Mouse (Mus musculus) C2C12 (cell line): ENCODE data around the gene Itch. TPM values are rescaled to one million over a fixed set of nuclear protein-coding genes. Genes with fewer than 3 reads are reported as not detected.

Experiments
- H3K27me3 ChIP-seq: one replicate; pipeline ENCODE4 v1.6.1; 2011; ENCODE audit not compliant: control insufficient read depth, insufficient read depth, insufficient read length
- H3K36me3 ChIP-seq: one replicate; pipeline ENCODE4 v1.6.1; 2011; ENCODE audit not compliant: control insufficient read depth, insufficient read depth
- H3K4me3 ChIP-seq: one replicate; pipeline ENCODE4 v1.5.1; 2011; ENCODE audit warnings: mild to moderate bottlenecking, control low read depth; ENCODE audit not compliant: poor library complexity, insufficient read depth, severe bottlenecking
- H3K79me2 ChIP-seq: one replicate; pipeline ENCODE4 v1.6.1; 2011; ENCODE audit not compliant: control insufficient read depth, insufficient read depth
- H3K79me3 ChIP-seq: one replicate; pipeline ENCODE4 v1.6.1; 2011; ENCODE audit warnings: low read depth, control low read depth
- H3ac ChIP-seq: one replicate; pipeline ENCODE3; 2011; ENCODE audit warnings: low read depth; ENCODE audit not compliant: control insufficient read depth, insufficient read length
- CEBPB ChIP-seq: IDR thresholded peaks from one replicate; pipeline ENCODE4 v1.6.1; 2011; ENCODE audit warnings: low read depth, mild to moderate bottlenecking, control low read depth, moderate library complexity
- CTCF ChIP-seq: IDR thresholded peaks from one replicate; pipeline ENCODE4 v1.5.1; 2011; ENCODE audit not compliant: control insufficient read depth, insufficient read depth, insufficient read length
- FOSL1 ChIP-seq: IDR thresholded peaks from one replicate; pipeline ENCODE4 v1.8.0; 2011; ENCODE audit warnings: mild to moderate bottlenecking, low read length; ENCODE audit not compliant: poor library complexity, insufficient read depth, severe bottlenecking
- MAX ChIP-seq: IDR thresholded peaks from one replicate; pipeline ENCODE4 v1.6.1; 2011; ENCODE audit warnings: mild to moderate bottlenecking, control low read depth
- MYOD1 ChIP-seq: IDR thresholded peaks from one replicate; pipeline ENCODE4 v1.6.1; 2011; ENCODE audit warnings: low read depth; ENCODE audit not compliant: control insufficient read depth, insufficient read length
- MYOG ChIP-seq: IDR thresholded peaks from one replicate; pipeline ENCODE4 v1.6.1; 2011; ENCODE audit not compliant: control insufficient read depth, insufficient read length; ENCODE audit errors: extremely low read depth
- USF1 ChIP-seq: IDR thresholded peaks from one replicate; pipeline ENCODE4 v1.6.1; 2011; ENCODE audit warnings: low read depth, mild to moderate bottlenecking, control low read depth, moderate library complexity
- polyA plus RNA-seq: library from polyadenylated mRNA; unstranded; fragments of >200 nt; fragmentation: generic; extraction: Trizol; gene quantifications from one replicate; pipeline ENCODE4 v1.2.1, GENCODE M21; 2012; ENCODE audit warnings: missing spikeins

The Itch gene
- polyA plus RNA-seq, 1 experiment, result 7.9 TPM

DNA sequence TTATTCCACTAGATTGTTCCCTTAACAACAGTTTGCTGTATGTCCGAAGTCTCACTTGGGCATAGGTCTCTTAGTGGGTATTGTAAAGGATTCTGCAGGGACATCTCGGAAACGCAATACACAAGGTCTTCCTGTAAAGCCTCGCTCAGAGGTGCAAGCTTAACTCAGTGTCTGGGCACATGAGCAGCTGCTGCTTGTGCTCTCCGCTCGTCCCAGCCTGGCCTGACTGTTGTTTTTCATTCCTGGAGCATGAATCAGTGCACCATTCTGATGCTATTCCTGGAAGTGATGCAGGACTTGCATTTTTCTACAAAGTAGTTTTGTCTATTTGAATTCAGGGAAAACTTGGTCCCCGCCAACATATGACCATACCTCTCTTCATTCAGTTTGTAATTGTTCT lies 91.4 kb downstream of the Itch start:
- no peaks in the 10 kb centered on the region for H3K79me3 ChIP-seq
- no peak overlapping the region for H3K4me3 ChIP-seq
- H3K36me3 ChIP-seq, result peaks cover 44% of the 10 kb centered on the region
- TF ChIP-seq MYOD1 (peak; percentile 33), MYOG (no peak)
- H3K79me2 ChIP-seq, result no peaks in the 10 kb centered on the region
- no peaks in the 10 kb centered on the region for H3K27me3 ChIP-seq
- H3ac ChIP-seq, result no peak overlapping the region

DNA sequence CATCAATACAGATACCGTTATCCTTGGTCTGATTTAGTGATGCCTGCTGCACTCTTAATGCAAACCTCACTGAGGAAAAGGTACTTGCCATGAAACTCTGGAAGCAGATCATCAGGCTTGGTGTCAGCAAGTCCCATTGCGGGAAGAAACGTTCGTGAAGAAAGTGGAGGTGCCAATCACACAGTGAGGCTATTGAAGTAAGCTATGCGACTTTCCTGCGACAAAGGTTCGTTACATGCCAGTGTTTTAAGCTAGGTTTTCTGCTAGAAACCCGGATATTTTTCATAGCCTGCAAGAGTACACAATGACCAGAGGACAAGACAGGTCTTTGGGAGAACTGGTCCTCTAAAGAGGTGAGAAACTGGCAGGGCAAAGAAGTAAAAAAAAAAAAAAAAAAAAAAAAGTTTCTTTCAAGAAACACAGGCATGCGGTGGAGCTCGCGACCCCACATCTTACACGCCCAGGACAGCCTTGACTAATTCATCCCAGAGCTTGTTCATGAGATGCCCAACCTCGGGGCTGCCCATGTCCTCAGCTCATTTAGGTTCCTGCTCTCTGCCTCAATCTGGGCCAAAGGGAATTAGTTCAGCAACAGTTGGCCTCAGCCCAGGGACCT lies 102.5 kb downstream of the Itch start:
- TF ChIP-seq USF1, result no peak
- no peak for TF ChIP-seq FOSL1
- no peak for TF ChIP-seq CEBPB
- TF ChIP-seq MYOD1, result no peak
- TF ChIP-seq MYOG, result no peak
- TF ChIP-seq CTCF, result no peak
- TF ChIP-seq MAX, result no peak
- Histone ChIP-seq H3K4me3 (peak overlapping the region; percentile 71), H3K27me3 (no peaks in the 10 kb centered on the region), H3K79me3 (peaks cover 38% of the 10 kb centered on the region), H3ac (peak overlapping the region; percentile 87), H3K36me3 (no peaks in the 10 kb centered on the region), H3K79me2 (peaks cover 44% of the 10 kb centered on the region)

DNA sequence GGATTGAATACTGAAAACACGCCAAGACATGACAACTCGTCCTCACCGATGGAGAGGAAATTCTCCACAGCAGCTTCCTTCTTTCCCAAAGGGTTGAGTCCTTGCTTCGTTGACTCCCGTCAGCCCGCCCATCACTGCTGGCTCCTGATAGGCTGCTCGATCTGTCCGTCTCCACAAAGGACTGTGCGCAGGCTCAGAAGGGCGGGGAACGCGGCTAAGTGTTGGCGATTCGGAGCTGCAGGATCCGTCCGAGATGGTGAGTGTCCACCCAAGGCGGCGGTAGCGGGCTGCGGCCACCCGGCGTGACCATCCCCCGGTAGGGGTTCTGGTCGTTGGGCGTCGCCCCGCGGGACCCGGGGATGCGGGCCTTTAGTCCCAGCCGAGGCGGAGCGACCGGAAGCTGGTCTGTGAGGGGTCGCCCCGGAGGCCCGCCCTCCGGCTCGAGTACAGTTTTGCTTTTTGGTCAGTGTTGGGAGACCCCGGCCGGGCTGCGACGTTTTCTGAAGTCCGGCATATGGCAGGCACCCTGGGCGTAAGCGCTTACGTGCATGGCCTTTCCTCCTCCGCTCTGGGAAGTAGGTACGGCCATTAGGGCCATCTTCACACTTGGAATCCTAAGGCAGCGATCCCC lies 103.2 kb downstream of the Itch start, which contains the start of gene Dynlrb1:
TSS of gene Dynlrb1 (plus strand) at position 172 of the 631 bp plus-strand sequence.
- Histone ChIP-seq H3K79me3 (peaks cover 44% of the 10 kb centered on the region), H3K79me2 (peaks cover 50% of the 10 kb centered on the region), H3K36me3 (no peaks in the 10 kb centered on the region), H3ac (peak within 1 kb of the TSS; percentile 100), H3K27me3 (no peaks in the 10 kb centered on the region), H3K4me3 (peak within 1 kb of the TSS; percentile 71)
- TF ChIP-seq CEBPB (no peak), MYOD1 (no peak), MAX (no peak), CTCF (no peak), FOSL1 (no peak), MYOG (no peak), USF1 (no peak)

DNA sequence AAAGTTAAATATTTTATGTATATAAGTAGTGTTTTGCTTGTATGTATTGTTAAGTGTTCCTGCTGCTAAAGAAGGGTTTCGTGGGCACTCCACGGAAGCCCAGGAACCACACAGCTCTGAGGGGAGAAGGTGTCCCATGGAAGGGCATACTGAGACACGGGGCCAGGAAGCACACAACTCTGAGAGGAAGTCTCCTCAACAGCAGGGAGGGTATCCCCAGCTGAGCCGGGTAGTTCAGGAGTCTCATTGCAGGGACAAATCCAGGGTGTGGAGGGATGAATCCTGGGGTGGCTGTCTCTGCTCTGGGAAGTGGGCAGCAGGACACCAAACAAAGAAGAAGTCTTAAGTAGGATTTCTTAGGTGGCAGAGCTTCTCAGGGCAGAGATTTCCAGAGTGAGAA lies 104.0 kb downstream of the Itch start:
- Histone ChIP-seq H3K27me3 (no peaks in the 10 kb centered on the region), H3K79me2 (peaks cover 54% of the 10 kb centered on the region), H3K36me3 (no peaks in the 10 kb centered on the region), H3ac (peak overlapping the region; percentile 55), H3K4me3 (peak overlapping the region; percentile 71), H3K79me3 (peaks cover 48% of the 10 kb centered on the region)
- TF ChIP-seq MAX (no peak), CEBPB (no peak), MYOD1 (no peak), CTCF (no peak), MYOG (no peak), FOSL1 (no peak), USF1 (no peak)

DNA sequence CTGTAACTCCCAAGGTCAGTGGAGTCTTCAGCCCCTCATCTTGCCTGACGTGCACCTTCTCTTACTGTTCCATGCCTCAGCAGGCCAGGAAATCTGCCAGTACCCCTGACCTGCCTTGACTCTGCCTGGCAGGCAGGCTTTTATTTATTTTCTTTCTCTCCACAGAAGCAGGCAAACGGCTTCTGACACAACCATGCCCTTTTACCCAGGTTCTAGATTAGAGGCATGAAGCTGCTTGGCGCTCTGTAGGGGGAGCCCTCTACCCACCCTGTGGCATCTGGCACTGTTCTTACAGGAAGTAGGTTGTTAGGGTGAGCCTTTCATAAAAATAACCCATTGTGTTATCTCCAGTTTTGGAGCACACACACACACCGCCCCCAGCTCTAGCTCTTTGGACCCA lies 107.6 kb downstream of the Itch start:
- H3K4me3 ChIP-seq, result no peak overlapping the region
- H3K36me3 ChIP-seq, result peaks cover 31% of the 10 kb centered on the region

DNA sequence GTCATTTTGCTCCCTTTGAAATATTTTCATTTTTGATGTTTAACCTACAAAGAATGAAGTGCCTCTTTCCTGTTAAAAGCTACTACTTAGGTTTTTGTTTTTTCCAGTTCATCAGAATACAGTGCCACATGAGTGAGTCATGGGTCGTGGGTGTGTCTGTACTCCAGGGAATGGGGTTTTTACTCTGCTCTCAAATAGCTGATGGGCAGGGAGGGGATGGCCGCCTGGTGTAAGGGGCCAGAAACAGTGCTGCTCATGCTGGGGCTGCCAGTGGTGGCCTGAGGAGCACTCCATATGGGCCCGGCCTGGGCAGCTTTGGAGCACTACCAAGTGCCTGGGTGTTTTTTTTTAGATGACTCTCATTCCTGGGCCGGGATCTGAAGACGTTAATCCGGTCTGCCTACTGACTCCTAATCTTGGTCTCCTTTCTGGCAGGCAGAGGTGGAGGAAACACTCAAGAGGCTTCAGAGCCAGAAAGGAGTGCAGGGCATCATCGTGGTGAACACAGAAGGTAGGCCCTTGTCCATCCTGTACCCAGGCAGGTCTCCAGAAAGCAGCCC lies 109.1 kb downstream of the Itch start:
- Histone ChIP-seq H3K79me3 (peaks cover 42% of the 10 kb centered on the region), H3K79me2 (peaks cover 45% of the 10 kb centered on the region), H3ac (no peak overlapping the region), H3K4me3 (no peak overlapping the region), H3K36me3 (peaks cover 43% of the 10 kb centered on the region), H3K27me3 (no peaks in the 10 kb centered on the region)
- TF ChIP-seq CTCF (no peak), MAX (peak; percentile 29)

More for the DNA sequence above, 107.6 kb downstream of the Itch start:
- no peak for TF ChIP-seq USF1
- Histone ChIP-seq H3K79me3 (peaks cover 48% of the 10 kb centered on the region), H3K79me2 (peaks cover 54% of the 10 kb centered on the region), H3K27me3 (no peaks in the 10 kb centered on the region), H3ac (no peak overlapping the region)
